ENCODE assay signal across 20 mouse cellular contexts in genomic region chr15:19316380-19316779, GRCm38 (mm10).
DNase-seq lines count a peak whose midpoint lies in the region; ATAC-seq and TF ChIP-seq lines count a peak whose summit lies in the region.
"Had no signal": no experiment of that assay in that cellular context is flagged by ENCODE, and none has a peak within 500 bp of the region (broad histone marks: within the 10 kb centered on the region; RNA-seq: fewer than 3 reads in every experiment).

No protein-coding gene starts in this region.

- no peaks in the 10 kb centered on the region for H3K27me3 ChIP-seq in forebrain, embryonic 16.5 days (replicated peaks; ENCODE audit: control insufficient read depth, insufficient read depth, low read length)
- no peaks in the 10 kb centered on the region for H3K27me3 ChIP-seq in forebrain, embryonic 13.5 days
- H3K27me3 ChIP-seq in limb, embryonic 14.5 days (ENCODE audit: control insufficient read depth, insufficient read depth, low read length), result no peaks in the 10 kb centered on the region
- H3K27me3 ChIP-seq in limb, embryonic 10.5 days (ENCODE audit: low read depth, poor library complexity, severe bottlenecking), result no peaks in the 10 kb centered on the region
- H3K27me3 ChIP-seq: CH12.LX; embryonic facial prominence, embryonic 12.5 days had no signal

- H3K36me3 ChIP-seq in forebrain, embryonic 16.5 days (ENCODE audit: control insufficient read depth, insufficient read depth), result no peaks in the 10 kb centered on the region
- H3K36me3 ChIP-seq in forebrain, embryonic 13.5 days (ENCODE audit: poor library complexity, severe bottlenecking), result no peaks in the 10 kb centered on the region
- H3K36me3 ChIP-seq in limb, embryonic 14.5 days (ENCODE audit: control insufficient read depth, insufficient read depth, low read length), result no peaks in the 10 kb centered on the region
- no peaks in the 10 kb centered on the region for H3K36me3 ChIP-seq in limb, embryonic 10.5 days
- H3K36me3 ChIP-seq: embryonic facial prominence, embryonic 10.5 days; embryonic facial prominence, embryonic 12.5 days; G1E had no signal

- no peak overlapping the region for H3K4me3 ChIP-seq in forebrain, embryonic 16.5 days (replicated peaks; ENCODE audit: low read length)
- H3K4me3 ChIP-seq in forebrain, embryonic 13.5 days, result no peak overlapping the region
- H3K4me3 ChIP-seq in limb, embryonic 14.5 days (replicated peaks; ENCODE audit: low read length), result no peak overlapping the region
- H3K4me3 ChIP-seq in limb, embryonic 10.5 days, result no peak overlapping the region
- H3K4me3 ChIP-seq: embryonic facial prominence, embryonic 10.5 days; embryonic facial prominence, embryonic 12.5 days had no signal

- no peak overlapping the region for H3K9ac ChIP-seq in forebrain, embryonic 16.5 days (replicated peaks; ENCODE audit: low read depth, low read length)
- H3K9ac ChIP-seq in forebrain, embryonic 13.5 days, result no peak overlapping the region
- H3K9ac ChIP-seq in limb, embryonic 14.5 days (ENCODE audit: low read depth, low read length, severe bottlenecking), result no peak overlapping the region
- H3K9ac ChIP-seq: embryonic facial prominence, embryonic 12.5 days had no signal

- peak; percentile 62; the same call in 1 of the 2 replicates for ATAC-seq in forebrain, embryonic 16.5 days
- no peak for ATAC-seq in forebrain, embryonic 13.5 days
- ATAC-seq in limb, embryonic 14.5 days (ENCODE audit: low FRiP score, low read depth), result no peak
- ATAC-seq: CD4-positive, CD25-positive, alpha-beta regulatory T cell, adult 4 months; forebrain, embryonic 14.5 days had no signal

- H3K4me2 ChIP-seq in forebrain, embryonic 16.5 days (ENCODE audit: low read length), result no peak overlapping the region
- H3K4me2 ChIP-seq in forebrain, embryonic 13.5 days, result no peak overlapping the region
- H3K4me2 ChIP-seq in limb, embryonic 14.5 days (replicated peaks; ENCODE audit: low read depth, low read length, severe bottlenecking), result no peak overlapping the region
- H3K4me2 ChIP-seq: embryonic facial prominence, embryonic 12.5 days had no signal

- H3K27ac ChIP-seq in forebrain, embryonic 16.5 days (ENCODE audit: low read length), result no peak overlapping the region
- H3K27ac ChIP-seq in forebrain, embryonic 13.5 days, result no peak overlapping the region
- H3K27ac ChIP-seq in limb, embryonic 14.5 days (replicated peaks; ENCODE audit: low read depth, low read length), result no peak overlapping the region
- H3K27ac ChIP-seq in limb, embryonic 10.5 days, result no peak overlapping the region
- H3K27ac ChIP-seq: embryonic facial prominence, embryonic 10.5 days; embryonic facial prominence, embryonic 12.5 days had no signal

- DNase-seq in limb, embryonic 14.5 days (ENCODE audit: low spot score), result peak; percentile 2
- no peak for DNase-seq in limb, embryonic 10.5 days (ENCODE audit: low spot score)
- DNase-seq in layer of hippocampus, adult 8-10 months (ENCODE audit: low spot score in 2 of 2), result no peak
- DNase-seq: adrenal gland, adult 2 months; adrenal gland, postnatal 10 days; adrenal gland, postnatal 36 days; B cell, adult 2 months; cerebellum, adult 11-12 months; cerebellum, adult 2 months; cerebellum, adult 9-10 months; cerebellum, postnatal 10 days; cerebellum, postnatal 25 days had no signal

- H3K9me3 ChIP-seq in forebrain, embryonic 16.5 days (ENCODE audit: control insufficient read depth, low read length), result no peaks in the 10 kb centered on the region
- H3K9me3 ChIP-seq in forebrain, embryonic 13.5 days (replicated peaks), result no peaks in the 10 kb centered on the region
- no peaks in the 10 kb centered on the region for H3K9me3 ChIP-seq in limb, embryonic 14.5 days (ENCODE audit: control insufficient read depth, low read length)
- H3K9me3 ChIP-seq in limb, embryonic 10.5 days (replicated peaks), result no peaks in the 10 kb centered on the region
- H3K9me3 ChIP-seq: embryonic facial prominence, embryonic 10.5 days; embryonic facial prominence, embryonic 12.5 days; G1E had no signal

- no peaks in the 10 kb centered on the region for H3K4me1 ChIP-seq in forebrain, embryonic 16.5 days (replicated peaks; ENCODE audit: control insufficient read depth, insufficient read depth, low read length)
- no peaks in the 10 kb centered on the region for H3K4me1 ChIP-seq in forebrain, embryonic 13.5 days
- H3K4me1 ChIP-seq in limb, embryonic 14.5 days (ENCODE audit: control insufficient read depth, insufficient read depth, low read length), result no peaks in the 10 kb centered on the region
- no peaks in the 10 kb centered on the region for H3K4me1 ChIP-seq in limb, embryonic 10.5 days
- H3K4me1 ChIP-seq: embryonic facial prominence, embryonic 10.5 days; embryonic facial prominence, embryonic 12.5 days had no signal

- no peak for TF ChIP-seq POLR2A in limb, embryonic 14.5 days (IDR thresholded peaks at IDR 0.05; ENCODE audit: borderline replicate concordance, extremely low read depth, insufficient read depth, insufficient read length)

- WGBS in forebrain, embryonic 16.5 days, result 68% methylated on average over 1 of the region's 1 CpGs
- 90% methylated on average over 1 of the region's 1 CpGs for WGBS in forebrain, embryonic 13.5 days
- WGBS in limb, embryonic 14.5 days, result 49% methylated on average over 1 of the region's 1 CpGs
- WGBS in limb, embryonic 10.5 days, result 96% methylated on average over 1 of the region's 1 CpGs
